Mouse (Mus musculus): ENCODE results near the gene Dgka.

DNA sequence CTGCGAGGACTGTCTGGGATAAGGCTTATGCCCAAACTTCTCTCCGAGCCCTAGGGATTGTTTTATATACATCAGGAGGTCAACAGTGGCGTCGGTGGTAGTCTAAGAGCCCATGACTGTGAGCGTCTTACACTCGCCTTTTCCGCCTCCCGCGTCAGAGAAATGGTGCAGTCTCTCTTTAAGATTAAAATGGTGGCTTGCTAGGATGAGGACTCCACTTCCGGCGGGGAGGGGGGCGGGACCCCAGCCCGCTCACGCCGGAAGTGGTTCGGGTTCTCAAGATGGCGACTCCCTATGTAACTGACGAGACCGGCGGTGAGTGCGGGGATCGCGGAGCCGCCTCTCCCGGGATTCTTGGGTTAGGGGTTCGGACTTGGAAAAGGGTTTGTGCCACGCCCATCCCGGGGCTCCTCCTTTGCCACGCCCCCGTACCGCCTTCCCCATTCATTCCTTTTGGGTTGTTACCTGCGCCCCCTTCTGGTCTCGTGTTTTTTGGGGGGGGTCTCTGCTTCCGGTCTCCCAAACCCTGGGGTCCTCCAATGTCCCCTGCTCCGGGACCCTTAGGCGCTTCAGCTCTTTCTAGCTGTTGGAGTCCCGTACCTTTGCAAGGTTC, 3.7 kb upstream of the Dgka start:
- TF ChIP-seq CTCF (conservative IDR thresholded peaks at IDR 0.05; ENCODE audit: insufficient read depth, insufficient read length, low read depth, low read length), result 0 out of 2 replicates have a peak, but pooled peaks have one; percentile 4
- TF ChIP-seq POLR2A (IDR thresholded peaks at IDR 0.05; ENCODE audit: low read depth, low read length), result no peak
